Mouse (Mus musculus) urinary bladder, postnatal 10 days (tissue): ENCODE measurements around the gene Olfr1133.
"Not testable (repeated sequence)": the region's sequence is repeated elsewhere in the genome, so short reads cannot be mapped to it uniquely, and the experiment has no call there.

ENCODE experiments used
- DNase-seq: peaks from one replicate; pipeline ENCODE4 v3.0.0; 2022; ENCODE audit warnings: low spot score

The Olfr1133 gene

DNA sequence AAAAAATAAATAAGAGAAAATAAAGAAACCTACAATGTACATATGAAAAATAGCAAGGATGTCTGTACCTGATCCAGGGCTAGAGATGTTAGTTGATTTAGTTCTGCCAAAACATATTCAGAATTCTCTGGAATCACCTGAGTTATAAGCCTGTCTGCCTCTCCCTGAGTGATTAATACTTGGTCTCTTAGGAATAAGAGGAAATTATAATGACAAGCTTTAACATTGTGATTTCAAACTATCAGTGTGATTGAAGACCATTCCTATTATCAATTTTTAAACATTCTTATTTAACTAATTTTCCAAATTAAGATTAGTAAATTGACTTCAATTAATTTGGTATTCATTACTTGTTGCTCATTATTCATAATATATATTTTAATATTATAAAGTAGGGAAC lies at the start of gene Olfr1133:
Gene Olfr1133 (minus strand): TSS at position 101 of the 400 bp plus-strand sequence.
- DNase-seq = no peak

DNA sequence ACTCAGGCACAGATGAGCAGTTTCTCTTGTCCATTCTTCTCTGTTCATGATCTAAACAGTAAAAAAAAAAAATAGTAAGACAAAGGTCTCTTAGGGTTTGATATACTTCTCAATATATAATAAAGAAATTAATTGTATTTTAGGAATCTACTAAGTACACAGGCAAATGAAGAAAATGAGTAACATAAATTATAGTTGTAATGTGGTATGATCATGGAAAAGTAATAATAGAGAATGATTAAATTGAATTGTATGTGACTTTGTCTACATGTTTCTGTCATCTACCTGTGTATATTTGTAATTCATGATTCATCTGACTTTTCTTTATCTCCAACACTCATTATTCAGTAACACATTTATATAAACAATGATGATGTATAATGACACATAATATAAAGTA lies 46.7 kb upstream of the Olfr1133 start, which contains the start of gene Olfr1136:
Gene Olfr1136 (minus strand): TSS at position 101 of the 400 bp plus-strand sequence.
- no peak for DNase-seq

DNA sequence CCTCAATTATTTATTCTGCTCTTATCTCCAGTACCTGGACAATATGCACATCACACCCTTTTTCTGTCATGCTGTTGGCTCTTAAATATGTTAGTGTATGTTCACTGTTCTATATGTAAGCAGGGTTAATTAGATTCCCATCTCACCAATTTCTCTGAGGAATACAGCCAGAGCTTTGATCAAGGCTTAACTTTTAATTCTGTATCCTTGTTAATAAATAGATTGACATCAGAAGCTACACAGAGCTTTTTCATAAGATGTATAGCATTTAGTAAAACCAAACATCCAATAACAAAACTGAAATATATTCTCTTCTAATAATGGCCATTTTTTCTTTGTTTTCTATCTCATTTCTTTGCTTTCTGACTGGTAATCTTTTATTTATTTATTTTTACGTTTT lies 26.4 kb upstream of the Olfr1133 start, which contains the start of gene Olfr1135:
Gene Olfr1135 (minus strand): TSS at position 101 of the 400 bp plus-strand sequence.
- DNase-seq = no peak

DNA sequence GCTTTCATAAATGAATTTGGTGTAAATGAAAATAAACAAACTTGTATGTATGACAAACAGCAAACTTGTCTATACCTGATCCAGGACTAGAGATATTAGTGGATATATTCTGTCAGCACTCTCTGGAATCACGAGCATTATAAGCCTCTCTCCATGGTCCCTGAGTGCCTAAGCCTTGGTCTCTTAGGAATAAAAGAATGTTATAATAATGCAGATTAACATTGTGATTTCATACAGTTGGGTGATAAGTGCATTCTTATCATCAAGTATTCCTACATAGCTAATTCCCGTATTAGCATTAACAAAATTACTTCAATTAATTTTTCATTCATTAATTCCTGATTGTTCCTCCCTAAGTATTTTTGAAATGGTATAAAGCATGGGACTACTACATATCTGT lies 11.2 kb upstream of the Olfr1133 start, which contains the start of gene Olfr1134:
Gene Olfr1134 (minus strand): TSS at position 101 of the 400 bp plus-strand sequence.
- DNase-seq = no peak

DNA sequence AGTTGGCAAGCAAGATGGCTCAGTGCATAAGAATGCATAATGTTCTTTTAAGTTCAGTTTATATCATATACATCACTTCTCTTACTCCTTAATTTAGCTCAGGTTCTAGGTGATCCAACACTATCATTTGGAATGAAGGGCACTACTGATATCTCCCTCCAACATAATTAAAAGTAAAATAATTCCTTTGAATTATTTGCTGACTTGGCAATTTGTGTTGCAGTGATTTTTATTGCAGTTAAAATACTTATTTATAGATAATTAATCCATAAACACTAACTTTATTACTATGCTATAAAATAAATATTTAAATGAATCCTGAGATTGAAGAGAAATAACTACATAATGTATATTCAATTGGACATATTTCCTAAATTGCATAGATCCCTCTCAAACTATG lies 4.7 kb downstream of the Olfr1133 start:
- DNase-seq = no peak

DNA sequence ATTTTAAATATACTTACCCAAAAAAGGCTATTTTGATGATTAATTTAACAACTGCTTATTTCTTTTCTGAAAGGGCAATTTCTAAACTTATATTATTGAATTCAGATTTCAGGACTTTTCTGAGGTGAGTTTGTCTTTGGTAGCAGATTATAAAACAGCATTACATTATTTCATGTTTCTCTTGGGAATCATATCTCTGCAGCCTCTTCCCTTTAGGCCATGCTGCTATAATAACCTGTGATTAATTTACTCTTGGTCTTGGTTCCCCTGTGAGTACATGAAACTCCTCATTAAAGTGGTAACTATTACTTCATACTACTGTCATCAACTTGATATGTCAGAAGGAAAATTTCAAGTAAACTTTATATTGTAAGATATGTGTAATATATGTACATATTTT lies 9.7 kb downstream of the Olfr1133 start, which contains the start of gene Olfr1132:
Gene Olfr1132 (minus strand): TSS at position 101 of the 400 bp plus-strand sequence.
- no peak for DNase-seq

DNA sequence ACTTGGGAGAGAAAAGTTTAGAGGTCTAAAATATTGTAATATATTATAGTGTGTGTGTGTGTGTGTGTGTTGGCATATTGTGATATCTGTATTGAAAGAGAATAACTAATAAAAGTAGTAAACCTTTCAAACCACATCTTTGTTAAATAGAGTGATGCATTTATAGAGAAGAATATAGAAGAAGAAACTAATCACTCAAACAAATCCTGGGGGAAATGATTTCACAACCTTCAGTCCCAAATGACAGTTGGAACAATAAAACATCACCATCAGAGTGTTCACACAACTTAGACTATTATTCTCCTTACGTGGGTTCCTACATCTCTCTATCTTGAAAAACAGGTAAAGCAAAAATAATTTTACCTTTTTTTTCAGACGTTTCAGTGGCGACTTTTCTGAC lies 20.4 kb downstream of the Olfr1133 start, which contains the start of gene Olfr1131:
Gene Olfr1131 (plus strand): TSS at position 301 of the 400 bp plus-strand sequence.
- no peak for DNase-seq

DNA sequence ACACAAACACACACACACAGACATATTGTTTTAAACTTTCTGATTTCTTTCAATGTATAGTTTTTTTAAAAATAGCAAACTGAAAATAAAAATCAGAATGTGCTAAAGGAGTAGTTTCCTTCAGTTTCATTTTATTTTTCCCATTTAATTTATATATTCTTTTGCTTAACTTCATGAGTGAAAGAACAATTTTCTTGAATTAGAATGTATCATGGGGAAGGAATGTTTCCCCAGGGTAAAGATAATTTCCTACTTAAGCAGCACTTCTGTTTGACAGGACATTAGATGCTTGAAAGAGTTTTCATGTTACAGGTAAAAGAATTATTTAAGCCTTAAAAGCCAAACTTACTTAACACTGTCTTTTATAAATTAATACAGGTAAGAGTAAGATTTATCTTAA lies 41.3 kb downstream of the Olfr1133 start, which contains the start of gene Olfr1130:
Gene Olfr1130 (plus strand): TSS at position 301 of the 400 bp plus-strand sequence.
- DNase-seq = not testable (repeated sequence)
